Mouse (Mus musculus): ENCODE results near the gene Slc2a5. TPM values are rescaled to one million over a fixed set of nuclear protein-coding genes. Genes with fewer than 3 reads are reported as not detected.
A peak's percentile ranks its signal among the peaks of the same experiment; 100 is the strongest.

Gene Slc2a5
- total and polyA plus RNA-seq, 3 experiments, result 0.58 to 4.9 TPM; not detected in 1

DNA sequence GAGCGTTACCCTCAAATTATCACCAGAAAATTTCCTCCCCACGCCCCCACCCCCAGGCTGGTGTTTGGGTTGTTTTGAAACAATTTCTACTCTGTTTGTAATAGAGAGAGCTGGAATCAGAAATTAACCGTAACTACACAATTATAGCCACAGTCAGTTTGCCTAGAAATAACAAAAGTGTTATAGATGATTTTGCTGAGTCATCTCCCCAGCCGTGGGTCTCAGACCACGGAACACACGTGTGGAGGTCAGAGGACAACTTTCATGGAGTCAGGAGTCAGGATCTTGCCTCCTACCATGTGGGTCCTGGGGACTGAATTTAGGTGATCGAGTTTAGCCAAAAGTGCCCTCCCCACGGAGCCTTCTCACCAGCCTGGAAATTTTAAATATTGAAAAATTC is 58.0 kb downstream of the Slc2a5 start:
- peaks cover 6 to 12% of the 10 kb centered on the region in 2 experiments; a peak in 3 of 4 replicates for H3K4me1 ChIP-seq (ENCODE audit: control insufficient read depth in 1 of 2, insufficient read depth in 2 of 2, low read length in 2 of 2)
- no peak for TF ChIP-seq CHD1 (IDR thresholded peaks at IDR 0.05; ENCODE audit: low read depth, low read length)
- peak; percentile 58; the same call in 1 of the 2 replicates for TF ChIP-seq MAFK (IDR thresholded peaks at IDR 0.05; ENCODE audit: borderline replicate concordance, low read depth, low read length)
- peak; percentile 59; the same call in 1 of the 2 replicates for TF ChIP-seq GABPA (IDR thresholded peaks at IDR 0.05; ENCODE audit: low read depth, low read length)
- no peaks in the 10 kb centered on the region for H3K27me3 ChIP-seq (ENCODE audit: control insufficient read depth in 1 of 2, insufficient read depth in 2 of 2, low read length in 2 of 2)
- H3K4me3 ChIP-seq (ENCODE audit: control insufficient read depth in 1 of 2, insufficient read depth in 1 of 2, low read depth in 2 of 2, low read length in 2 of 2), result peak overlapping the region; percentile 46 to 97
- H3K27ac ChIP-seq (ENCODE audit: control insufficient read depth, low read depth, low read length), result no peak overlapping the region
- H3K9me3 ChIP-seq (replicated peaks; ENCODE audit: insufficient read depth, low read length), result no peaks in the 10 kb centered on the region
- H3K9ac ChIP-seq (ENCODE audit: control insufficient read depth, low read depth, low read length, poor library complexity, severe bottlenecking), result peak overlapping the region; percentile 59
- H3K36me3 ChIP-seq (ENCODE audit: control insufficient read depth in 1 of 2, insufficient read depth in 2 of 2, low read length in 2 of 2), result peaks cover 0 to 7% of the 10 kb centered on the region in 2 experiments; a peak in 2 of 4 replicates
- no peak for DNase-seq (ENCODE audit: low read depth, low spot score)
- no peaks in the 10 kb centered on the region for H3K79me2 ChIP-seq (ENCODE audit: control insufficient read depth, insufficient read depth, low read length, poor library complexity)

DNA sequence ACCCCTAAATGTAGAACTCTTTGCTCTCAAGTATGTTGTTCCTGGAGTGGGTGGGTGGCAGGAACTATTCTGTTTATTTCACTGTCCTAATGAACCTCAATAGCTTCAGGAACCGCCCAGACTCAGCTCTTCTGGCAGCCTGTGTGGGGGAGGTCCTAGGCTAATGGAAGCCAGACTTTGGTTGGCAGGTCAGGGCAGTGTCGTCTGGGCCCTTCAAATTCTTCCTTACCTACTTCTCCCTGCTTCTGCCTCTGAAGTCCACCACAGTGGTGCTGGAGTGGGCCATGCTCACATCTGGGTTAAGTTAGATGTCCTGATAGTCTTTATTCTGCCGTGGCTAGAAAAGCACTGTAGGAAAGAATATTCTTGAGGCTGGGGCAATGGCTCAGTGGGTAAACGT is 59.0 kb downstream of the Slc2a5 start:
- no peak for TF ChIP-seq TCF12 (IDR thresholded peaks at IDR 0.05; ENCODE audit: low read depth, low read length)
- TF ChIP-seq MYB (IDR thresholded peaks at IDR 0.05; ENCODE audit: low read depth, low read length), result no peak
- TF ChIP-seq ZNF384 (IDR thresholded peaks at IDR 0.05; ENCODE audit: low read depth, low read length), result no peak
- no peak for TF ChIP-seq HCFC1 (IDR thresholded peaks at IDR 0.05; ENCODE audit: low read depth, low read length)
- no peak for TF ChIP-seq USF2 (IDR thresholded peaks at IDR 0.05; ENCODE audit: borderline replicate concordance in 1 of 2, insufficient read depth in 1 of 2, low read depth in 1 of 2, low read length in 2 of 2)
- H3K4me3 ChIP-seq (ENCODE audit: control insufficient read depth in 1 of 2, insufficient read depth in 1 of 2, low read depth in 2 of 2, low read length in 2 of 2), result no peak overlapping the region
- DNase-seq (ENCODE audit: low read depth, low spot score), result no peak
- H3K4me1 ChIP-seq (ENCODE audit: control insufficient read depth in 1 of 2, insufficient read depth in 2 of 2, low read length in 2 of 2), result peaks cover 5 to 6% of the 10 kb centered on the region in 2 experiments; a peak in 2 of 4 replicates
- no peak overlapping the region for H3K9ac ChIP-seq (ENCODE audit: control insufficient read depth, low read depth, low read length, poor library complexity, severe bottlenecking)
- H3K79me2 ChIP-seq (ENCODE audit: control insufficient read depth, insufficient read depth, low read length, poor library complexity), result no peaks in the 10 kb centered on the region
- peaks cover 0 to 4% of the 10 kb centered on the region in 2 experiments; a peak in 1 of 4 replicates for H3K36me3 ChIP-seq (ENCODE audit: control insufficient read depth in 1 of 2, insufficient read depth in 2 of 2, low read length in 2 of 2)
- H3K9me3 ChIP-seq (replicated peaks; ENCODE audit: insufficient read depth, low read length), result no peaks in the 10 kb centered on the region
- H3K27me3 ChIP-seq (ENCODE audit: control insufficient read depth in 1 of 2, insufficient read depth in 2 of 2, low read length in 2 of 2), result no peaks in the 10 kb centered on the region
- no peak overlapping the region for H3K27ac ChIP-seq (ENCODE audit: control insufficient read depth, low read depth, low read length)

DNA sequence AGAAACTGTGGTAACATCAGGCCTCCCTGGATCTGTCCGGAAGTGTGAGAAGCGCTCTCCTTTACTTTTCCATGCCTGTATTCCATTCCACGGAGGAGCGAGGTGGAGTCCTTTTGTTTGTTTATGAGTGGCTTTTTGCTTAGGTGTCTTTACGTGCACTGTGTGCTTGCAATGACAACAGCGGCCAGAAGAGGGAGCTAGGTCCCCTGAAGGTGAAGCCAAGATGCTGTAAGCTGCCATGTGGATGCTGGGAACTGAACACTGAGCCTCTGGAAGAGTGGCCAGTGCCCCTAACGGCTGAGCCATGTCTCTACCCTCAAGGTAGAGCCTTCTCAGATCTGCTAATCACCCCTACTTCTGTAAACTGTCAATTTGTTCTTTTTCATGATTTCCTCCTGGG is 62.2 kb downstream of the Slc2a5 start:
- Histone ChIP-seq H3K4me1 (ENCODE audit: control insufficient read depth in 1 of 2, insufficient read depth in 2 of 2, low read length in 2 of 2) (peaks cover 5 to 6% of the 10 kb centered on the region in 2 experiments; a peak in 2 of 4 replicates), H3K36me3 (ENCODE audit: control insufficient read depth in 1 of 2, insufficient read depth in 2 of 2, low read length in 2 of 2) (peaks cover 0 to 4% of the 10 kb centered on the region in 2 experiments; a peak in 1 of 4 replicates), H3K27ac (ENCODE audit: control insufficient read depth, low read depth, low read length) (no peak overlapping the region), H3K4me3 (ENCODE audit: control insufficient read depth in 1 of 2, insufficient read depth in 1 of 2, low read depth in 2 of 2, low read length in 2 of 2) (no peak overlapping the region), H3K9me3 (replicated peaks; ENCODE audit: insufficient read depth, low read length) (no peaks in the 10 kb centered on the region), H3K79me2 (ENCODE audit: control insufficient read depth, insufficient read depth, low read length, poor library complexity) (no peaks in the 10 kb centered on the region), H3K27me3 (ENCODE audit: control insufficient read depth in 1 of 2, insufficient read depth in 2 of 2, low read length in 2 of 2) (no peaks in the 10 kb centered on the region), H3K9ac (ENCODE audit: control insufficient read depth, low read depth, low read length, poor library complexity, severe bottlenecking) (no peak overlapping the region)
- DNase-seq (ENCODE audit: low read depth, low spot score), result peak; percentile 85
- peak; percentile 55 for TF ChIP-seq SMC3 (IDR thresholded peaks at IDR 0.05; ENCODE audit: low read depth, low read length)
- TF ChIP-seq RAD21 (IDR thresholded peaks at IDR 0.05; ENCODE audit: low read depth, low read length), result peak; percentile 38
- TF ChIP-seq EP300 (IDR thresholded peaks at IDR 0.05; ENCODE audit: low read depth in 1 of 2, low read length in 2 of 2), result no peak
- TF ChIP-seq CTCF (IDR thresholded peaks at IDR 0.05 in 2 of 3, conservative IDR thresholded peaks at IDR 0.05 in 1 of 3; ENCODE audit: control insufficient read depth in 1 of 3, insufficient read depth in 1 of 3, low read depth in 2 of 3, low read length in 3 of 3, poor library complexity in 1 of 3, severe bottlenecking in 1 of 3), result peak; percentile 62 to 69 (median 63)
- no peak for TF ChIP-seq NELFE (IDR thresholded peaks at IDR 0.05; ENCODE audit: low read depth, low read length)
- TF ChIP-seq ZC3H11A (IDR thresholded peaks at IDR 0.05; ENCODE audit: low read depth, low read length), result peak; percentile 26; the same call in 1 of the 2 replicates
- TF ChIP-seq MAFK (IDR thresholded peaks at IDR 0.05; ENCODE audit: borderline replicate concordance, low read depth, low read length), result no peak

All from MEL (cell line).